Mouse (Mus musculus): Measurements from ENCODE around the gene Dynlt3. TPM values are rescaled to one million over a fixed set of nuclear protein-coding genes. Genes with fewer than 3 reads are reported as not detected.
"Not testable (repeated sequence)": the region's sequence is repeated elsewhere in the genome, so short reads cannot be mapped to it uniquely, and the experiment has no call there.

The Dynlt3 gene
- total RNA-seq (2014; rRNA removed) = 89.1 and 94.1 TPM in 2 replicates
- polyA plus RNA-seq (2012; rRNA removed) = 10.3 and 29.0 TPM in 2 replicates

DNA sequence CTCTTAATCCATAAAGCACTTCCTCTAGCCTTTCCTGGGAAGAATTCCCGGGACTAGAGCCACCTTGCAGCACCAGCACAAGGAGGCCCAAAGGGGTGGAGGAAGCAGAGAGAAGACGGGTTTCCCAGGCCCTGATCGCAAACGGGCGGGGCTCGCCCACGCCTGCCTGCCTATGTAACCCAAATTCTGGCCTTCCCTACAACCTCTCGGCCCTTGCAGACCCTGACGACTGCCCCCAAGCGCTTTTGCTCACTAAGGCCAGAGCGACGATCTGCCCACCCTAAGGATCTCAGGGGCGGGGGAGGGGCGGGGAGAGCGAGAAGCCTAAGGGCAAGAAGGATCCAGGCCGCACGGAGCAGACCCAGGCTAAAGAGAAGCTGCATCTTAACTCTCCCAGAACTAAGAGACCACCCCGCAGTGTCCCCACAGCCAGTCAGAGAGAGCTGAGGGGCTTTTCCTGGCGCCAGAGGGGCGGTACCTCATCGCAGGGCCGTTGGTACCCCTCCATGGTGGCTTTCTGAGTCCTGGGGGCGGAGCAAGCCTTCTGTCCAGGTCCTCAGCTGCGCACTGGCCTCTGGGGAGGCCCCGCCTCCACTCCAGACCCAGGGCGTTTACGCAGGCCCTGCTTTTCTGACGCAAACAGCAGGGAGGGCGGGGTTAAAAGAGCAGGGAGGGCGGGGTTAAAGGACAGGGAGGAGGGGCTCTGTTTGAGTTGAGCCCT, at the start of gene Dynlt3:
TSS of gene Dynlt3 (minus strand) at position 613 of the 721 bp plus-strand sequence.
- no peaks in the 10 kb centered on the region for H3K27me3 ChIP-seq (ENCODE audit: control insufficient read depth, insufficient read depth, low read length)
- peak within 1 kb of the TSS; percentile 37 for H3K27ac ChIP-seq (replicated peaks; ENCODE audit: insufficient read depth, low read depth, low read length)
- peak within 1 kb of the TSS; percentile 71 for H3K9ac ChIP-seq (ENCODE audit: low read depth, low read length)
- peak within 1 kb of the TSS; percentile 78 for H3K4me3 ChIP-seq (ENCODE audit: insufficient read depth, low read depth, low read length)
- under 1% methylated on average over 30 of the region's 30 CpGs for WGBS
- H3K79me2 ChIP-seq (ENCODE audit: control insufficient read depth, insufficient read depth, low read length) = no peaks in the 10 kb centered on the region; the same call in 1 of the 2 replicates
- 0 out of 2 replicates have a peak, but pooled peaks have one; percentile 33 for TF ChIP-seq POLR2A (IDR thresholded peaks at IDR 0.05; ENCODE audit: extremely low read depth, insufficient read depth, low read length)
- TF ChIP-seq CTCF (IDR thresholded peaks at IDR 0.05; ENCODE audit: low read depth, low read length) = no peak
- peak; percentile 70 for DNase-seq (ENCODE audit: extremely low read depth, low read depth, low spot score)
- no peaks in the 10 kb centered on the region for H3K4me1 ChIP-seq (ENCODE audit: control insufficient read depth, insufficient read depth, low read length)
- H3K36me3 ChIP-seq (ENCODE audit: control insufficient read depth, insufficient read depth, low read length) = no peaks in the 10 kb centered on the region

DNA sequence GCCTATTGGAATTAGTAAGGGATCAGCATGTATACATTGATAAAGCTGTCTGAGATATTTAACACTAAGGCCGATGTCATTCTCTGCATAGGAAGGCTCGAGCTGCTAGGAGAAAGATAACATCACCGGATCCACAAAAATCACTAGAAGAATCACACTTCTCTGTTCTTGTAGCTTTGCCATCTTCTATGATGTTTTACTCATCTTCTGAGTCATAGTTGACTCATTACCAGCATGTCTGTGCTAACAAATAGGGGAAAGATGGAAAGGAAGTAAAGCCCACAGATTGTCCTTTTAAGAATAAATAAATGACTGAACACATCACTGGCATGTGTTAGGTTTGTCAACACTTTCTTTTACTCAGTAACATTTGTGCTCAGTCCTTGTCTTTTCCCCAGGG, 37.0 kb upstream of the Dynlt3 start:
- 72% methylated on average over 3 of the region's 3 CpGs for WGBS
- no peak overlapping the region for H3K4me3 ChIP-seq (ENCODE audit: insufficient read depth, low read depth, low read length)
- H3K9ac ChIP-seq (ENCODE audit: low read depth, low read length) = no peak overlapping the region
- no peaks in the 10 kb centered on the region for H3K79me2 ChIP-seq (ENCODE audit: control insufficient read depth, insufficient read depth, low read length)
- no peaks in the 10 kb centered on the region for H3K36me3 ChIP-seq (ENCODE audit: control insufficient read depth, insufficient read depth, low read length)
- H3K27ac ChIP-seq (replicated peaks; ENCODE audit: insufficient read depth, low read depth, low read length) = no peak overlapping the region
- DNase-seq (ENCODE audit: extremely low read depth, low read depth, low spot score) = no peak
- TF ChIP-seq CTCF (IDR thresholded peaks at IDR 0.05; ENCODE audit: low read depth, low read length) = no peak
- no peak for TF ChIP-seq POLR2A (IDR thresholded peaks at IDR 0.05; ENCODE audit: extremely low read depth, insufficient read depth, low read length)
- H3K27me3 ChIP-seq (ENCODE audit: control insufficient read depth, insufficient read depth, low read length) = no peaks in the 10 kb centered on the region
- no peaks in the 10 kb centered on the region for H3K4me1 ChIP-seq (ENCODE audit: control insufficient read depth, insufficient read depth, low read length)

DNA sequence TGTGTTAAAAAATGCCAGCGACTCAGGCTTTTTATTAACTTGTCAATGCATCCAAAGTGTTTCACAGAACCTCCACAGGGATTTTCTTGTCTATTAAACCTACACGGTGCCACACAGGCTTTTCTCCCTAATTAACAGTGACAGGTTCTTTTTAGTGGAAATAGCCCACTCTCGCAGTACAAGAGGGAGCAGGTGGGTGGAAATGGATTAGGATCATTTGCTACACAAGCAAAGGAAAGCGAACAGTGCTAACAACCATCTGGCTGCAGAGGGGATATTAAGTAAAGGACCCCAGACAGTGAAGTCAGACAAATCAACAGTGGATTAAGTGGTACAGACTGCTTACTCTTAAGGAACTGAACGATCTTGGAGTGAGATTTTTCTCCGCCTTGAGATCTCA, 33.2 kb upstream of the Dynlt3 start:
- Histone ChIP-seq H3K4me1 (ENCODE audit: control insufficient read depth, insufficient read depth, low read length) (no peaks in the 10 kb centered on the region), H3K27ac (replicated peaks; ENCODE audit: insufficient read depth, low read depth, low read length) (no peak overlapping the region), H3K36me3 (ENCODE audit: control insufficient read depth, insufficient read depth, low read length) (no peaks in the 10 kb centered on the region), H3K9ac (ENCODE audit: low read depth, low read length) (no peak overlapping the region), H3K27me3 (ENCODE audit: control insufficient read depth, insufficient read depth, low read length) (no peaks in the 10 kb centered on the region), H3K79me2 (ENCODE audit: control insufficient read depth, insufficient read depth, low read length) (no peaks in the 10 kb centered on the region), H3K4me3 (ENCODE audit: insufficient read depth, low read depth, low read length) (no peak overlapping the region)
- WGBS = 88% methylated on average over 6 of the region's 6 CpGs
- DNase-seq (ENCODE audit: extremely low read depth, low read depth, low spot score) = no peak
- no peak for TF ChIP-seq CTCF (IDR thresholded peaks at IDR 0.05; ENCODE audit: low read depth, low read length)
- TF ChIP-seq POLR2A (IDR thresholded peaks at IDR 0.05; ENCODE audit: extremely low read depth, insufficient read depth, low read length) = no peak

DNA sequence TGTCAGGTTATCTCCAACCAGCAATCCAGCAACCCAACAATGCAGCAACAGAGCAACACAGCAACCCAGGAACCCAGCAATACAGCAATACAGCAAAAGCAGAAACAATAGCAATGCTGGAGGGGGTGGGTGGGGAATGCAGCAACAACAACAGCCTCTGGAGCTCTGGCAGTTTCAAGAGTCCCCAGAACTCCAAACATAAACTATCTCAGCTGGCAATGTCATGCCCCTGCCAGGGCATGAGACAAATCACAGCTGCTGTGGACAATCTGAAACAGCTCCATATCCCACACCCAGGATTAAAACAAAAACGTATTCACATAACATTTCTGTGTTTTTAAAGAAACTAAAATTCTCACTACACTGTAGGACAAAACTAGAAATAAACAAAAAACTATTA, 9.2 kb upstream of the Dynlt3 start:
- no peak for TF ChIP-seq POLR2A (IDR thresholded peaks at IDR 0.05; ENCODE audit: extremely low read depth, insufficient read depth, low read length)
- no peak for TF ChIP-seq CTCF (IDR thresholded peaks at IDR 0.05; ENCODE audit: low read depth, low read length)
- no peak overlapping the region for H3K27ac ChIP-seq (replicated peaks; ENCODE audit: insufficient read depth, low read depth, low read length)
- 55% methylated on average over 1 of the region's 1 CpGs for WGBS
- no peaks in the 10 kb centered on the region for H3K4me1 ChIP-seq (ENCODE audit: control insufficient read depth, insufficient read depth, low read length)
- H3K9ac ChIP-seq (ENCODE audit: low read depth, low read length) = no peak overlapping the region
- no peaks in the 10 kb centered on the region for H3K79me2 ChIP-seq (ENCODE audit: control insufficient read depth, insufficient read depth, low read length)
- H3K27me3 ChIP-seq (ENCODE audit: control insufficient read depth, insufficient read depth, low read length) = no peaks in the 10 kb centered on the region
- no peak overlapping the region for H3K4me3 ChIP-seq (ENCODE audit: insufficient read depth, low read depth, low read length)
- DNase-seq (ENCODE audit: extremely low read depth, low read depth, low spot score) = no peak
- H3K36me3 ChIP-seq (ENCODE audit: control insufficient read depth, insufficient read depth, low read length) = no peaks in the 10 kb centered on the region

DNA sequence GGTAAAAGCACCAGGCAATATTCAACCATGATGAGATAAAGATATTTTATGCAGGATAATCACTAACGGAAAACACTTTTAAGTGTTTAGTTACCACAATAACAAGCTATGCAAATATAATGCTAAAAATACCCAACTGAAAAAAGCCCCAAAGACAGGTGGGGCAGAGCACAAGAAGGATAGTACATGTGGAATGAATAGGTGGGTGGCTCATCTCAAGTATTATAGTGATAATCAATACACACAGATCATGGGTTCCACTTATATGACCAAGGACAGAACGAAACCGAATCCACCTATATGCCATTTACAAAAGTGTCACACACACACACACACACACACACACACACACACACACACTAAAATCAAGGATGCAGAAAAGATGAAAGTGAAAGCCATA, 8.6 kb upstream of the Dynlt3 start:
- DNase-seq (ENCODE audit: extremely low read depth, low read depth, low spot score) = no peak
- Histone ChIP-seq H3K9ac (ENCODE audit: low read depth, low read length) (no peak overlapping the region), H3K79me2 (ENCODE audit: control insufficient read depth, insufficient read depth, low read length) (no peaks in the 10 kb centered on the region), H3K36me3 (ENCODE audit: control insufficient read depth, insufficient read depth, low read length) (no peaks in the 10 kb centered on the region), H3K4me3 (ENCODE audit: insufficient read depth, low read depth, low read length) (no peak overlapping the region), H3K27ac (replicated peaks; ENCODE audit: insufficient read depth, low read depth, low read length) (no peak overlapping the region), H3K27me3 (ENCODE audit: control insufficient read depth, insufficient read depth, low read length) (no peaks in the 10 kb centered on the region), H3K4me1 (ENCODE audit: control insufficient read depth, insufficient read depth, low read length) (no peaks in the 10 kb centered on the region)
- TF ChIP-seq POLR2A (IDR thresholded peaks at IDR 0.05; ENCODE audit: extremely low read depth, insufficient read depth, low read length) (no peak), CTCF (IDR thresholded peaks at IDR 0.05; ENCODE audit: low read depth, low read length) (no peak)
- 84% methylated on average over 3 of the region's 3 CpGs for WGBS

DNA sequence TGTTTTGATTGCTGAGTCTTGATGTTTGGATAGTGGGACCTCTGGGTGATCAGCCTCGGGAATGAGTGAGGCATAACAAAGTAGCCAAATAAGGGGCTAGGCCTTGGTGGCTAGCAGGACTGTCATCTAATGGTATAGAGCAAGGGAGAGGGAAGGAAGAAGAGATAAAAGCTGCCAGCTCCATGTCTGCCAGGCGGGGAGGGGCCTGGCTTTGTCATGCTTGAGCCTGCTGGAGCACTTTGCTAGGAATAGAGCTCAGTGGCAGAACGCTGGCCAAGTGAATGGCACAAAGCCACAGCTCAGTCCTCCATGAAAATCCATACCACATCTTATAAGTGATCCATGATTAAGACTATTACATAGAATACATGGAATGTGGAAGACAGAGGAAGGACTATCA, 10.0 kb downstream of the Dynlt3 start:
- no peak overlapping the region for H3K27ac ChIP-seq (replicated peaks; ENCODE audit: insufficient read depth, low read depth, low read length)
- no peak overlapping the region for H3K9ac ChIP-seq (ENCODE audit: low read depth, low read length)
- no peaks in the 10 kb centered on the region for H3K27me3 ChIP-seq (ENCODE audit: control insufficient read depth, insufficient read depth, low read length)
- peaks cover 3% of the 10 kb centered on the region; the same call in 1 of the 2 replicates for H3K36me3 ChIP-seq (ENCODE audit: control insufficient read depth, insufficient read depth, low read length)
- H3K4me1 ChIP-seq (ENCODE audit: control insufficient read depth, insufficient read depth, low read length) = no peaks in the 10 kb centered on the region
- no peak overlapping the region for H3K4me3 ChIP-seq (ENCODE audit: insufficient read depth, low read depth, low read length)
- no peak for DNase-seq (ENCODE audit: extremely low read depth, low read depth, low spot score)
- no peaks in the 10 kb centered on the region for H3K79me2 ChIP-seq (ENCODE audit: control insufficient read depth, insufficient read depth, low read length)
- TF ChIP-seq POLR2A (IDR thresholded peaks at IDR 0.05; ENCODE audit: extremely low read depth, insufficient read depth, low read length) (no peak), CTCF (IDR thresholded peaks at IDR 0.05; ENCODE audit: low read depth, low read length) (no peak)
- 81% methylated on average over 3 of the region's 3 CpGs for WGBS

DNA sequence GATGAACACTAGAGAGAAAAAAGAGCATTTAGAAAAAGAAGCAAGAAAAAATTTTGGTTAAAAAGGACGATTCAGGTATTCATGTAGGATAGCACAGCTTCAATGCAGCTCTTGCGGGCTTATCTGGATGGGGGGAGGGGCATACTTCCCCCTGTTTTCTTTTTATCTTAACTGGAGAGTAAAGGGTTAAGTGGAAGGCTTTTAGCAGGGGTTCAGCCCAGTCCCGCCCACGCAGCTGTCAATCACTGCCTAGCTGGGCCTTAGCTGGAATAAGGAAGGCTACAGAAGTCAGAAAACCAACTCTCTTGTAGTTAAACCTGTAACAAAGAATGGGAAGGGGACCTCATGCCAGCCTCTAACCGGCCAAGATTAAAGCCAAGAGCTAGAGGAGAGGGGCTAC, 22.2 kb downstream of the Dynlt3 start:
- not testable (repeated sequence) for H3K4me1 ChIP-seq (ENCODE audit: control insufficient read depth, insufficient read depth, low read length); H3K4me3 ChIP-seq (ENCODE audit: insufficient read depth, low read depth, low read length); H3K27me3 ChIP-seq (ENCODE audit: control insufficient read depth, insufficient read depth, low read length); H3K27ac ChIP-seq (replicated peaks; ENCODE audit: insufficient read depth, low read depth, low read length); H3K36me3 ChIP-seq (ENCODE audit: control insufficient read depth, insufficient read depth, low read length); H3K9ac ChIP-seq (ENCODE audit: low read depth, low read length); H3K79me2 ChIP-seq (ENCODE audit: control insufficient read depth, insufficient read depth, low read length); DNase-seq (ENCODE audit: extremely low read depth, low read depth, low spot score)
- 80% methylated on average over 5 of the region's 5 CpGs for WGBS

DNA sequence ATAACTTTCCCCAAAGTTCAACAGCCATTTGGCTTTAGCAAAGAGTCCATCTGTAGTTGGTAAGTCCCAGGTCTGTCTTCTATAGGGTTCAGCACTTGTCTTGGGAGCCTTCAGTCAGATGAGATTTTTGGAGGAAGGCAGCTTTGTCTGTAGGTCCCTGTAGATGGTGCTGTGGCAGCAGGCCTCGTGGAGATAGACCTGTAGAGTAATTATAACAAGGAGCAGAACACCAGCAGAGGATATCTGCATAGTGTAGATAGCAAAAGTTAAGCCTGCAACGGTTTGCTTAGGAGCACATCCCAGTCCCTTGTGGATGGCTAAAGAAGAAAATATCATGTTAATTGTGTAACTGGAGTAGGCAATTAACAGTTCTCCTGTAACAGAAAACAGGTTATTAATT, 22.7 kb downstream of the Dynlt3 start:
- not testable (repeated sequence) for DNase-seq (ENCODE audit: extremely low read depth, low read depth, low spot score)
- WGBS = 54% methylated on average over 2 of the region's 2 CpGs

More for the DNA sequence above, 22.7 kb downstream of the Dynlt3 start:
- H3K27ac ChIP-seq (replicated peaks; ENCODE audit: insufficient read depth, low read depth, low read length); H3K4me1 ChIP-seq (ENCODE audit: control insufficient read depth, insufficient read depth, low read length); H3K36me3 ChIP-seq (ENCODE audit: control insufficient read depth, insufficient read depth, low read length); H3K79me2 ChIP-seq (ENCODE audit: control insufficient read depth, insufficient read depth, low read length); H3K4me3 ChIP-seq (ENCODE audit: insufficient read depth, low read depth, low read length); H3K9ac ChIP-seq (ENCODE audit: low read depth, low read length); H3K27me3 ChIP-seq (ENCODE audit: control insufficient read depth, insufficient read depth, low read length): not testable (repeated sequence)

Data from liver, adult 2 months (tissue).